Mouse (Mus musculus) embryonic fibroblast, embryonic 13.5 days (primary cell): ENCODE results near the gene Tmc6.

Source experiments
- CTCF ChIP-seq: IDR thresholded peaks from 2 replicates; pipeline ENCODE4 v1.5.1; 2011; ENCODE audit warnings: mild to moderate bottlenecking, control low read depth, low read length, moderate library complexity, borderline replicate concordance; ENCODE audit not compliant: insufficient read depth
- POLR2A ChIP-seq: IDR thresholded peaks from 2 replicates; pipeline ENCODE4 v1.6.1; 2011; ENCODE audit warnings: low read depth, mild to moderate bottlenecking, control low read depth, low read length, moderate library complexity

DNA sequence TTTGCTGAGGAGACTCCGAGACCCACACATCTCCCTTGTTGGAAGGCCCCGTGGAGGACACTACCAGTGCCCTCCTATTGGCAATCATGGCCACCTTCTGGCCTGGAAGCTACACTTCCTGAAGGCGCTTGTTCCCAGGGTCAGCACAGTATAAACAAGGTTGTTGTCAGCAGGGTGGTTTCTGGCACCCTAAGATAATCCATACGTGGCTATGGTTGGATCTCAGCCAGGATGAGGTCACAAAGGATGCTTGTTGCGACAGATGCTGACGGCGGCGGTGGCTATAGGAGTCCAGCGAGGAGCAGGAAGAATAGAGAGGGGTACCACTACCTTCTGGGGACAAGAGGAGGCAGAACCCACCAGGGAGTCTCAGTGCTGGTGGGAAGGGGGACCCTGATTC lies 48.4 kb upstream of the Tmc6 start:
- TF ChIP-seq CTCF, result no peak
- no peak for TF ChIP-seq POLR2A
